Mouse (Mus musculus) cortical plate, adult 2 months (tissue): Measurements from ENCODE around the gene Rho.

ENCODE experiments used
- CTCF ChIP-seq: fragments of 200-500 bp; IDR thresholded peaks from 2 replicates; pipeline ENCODE4 v1.5.1; 2011; ENCODE audit warnings: mild to moderate bottlenecking, control low read depth, low read length; ENCODE audit not compliant: insufficient read depth; ENCODE audit errors: extremely low read depth
- POLR2A ChIP-seq: fragments of 200-500 bp; IDR thresholded peaks from 2 replicates; pipeline ENCODE4 v1.6.1; 2011; ENCODE audit warnings: mild to moderate bottlenecking, low read length, control low read depth; ENCODE audit not compliant: insufficient read depth; ENCODE audit errors: extremely low read depth

GRCm38 (mm10) chr6:115905568-115905967 lies 26.0 kb upstream of the Rho start:
- no peak for TF ChIP-seq CTCF
- no peak for TF ChIP-seq POLR2A
